9 mouse cellular contexts compared by ENCODE assay signal in the genomic region with DNA sequence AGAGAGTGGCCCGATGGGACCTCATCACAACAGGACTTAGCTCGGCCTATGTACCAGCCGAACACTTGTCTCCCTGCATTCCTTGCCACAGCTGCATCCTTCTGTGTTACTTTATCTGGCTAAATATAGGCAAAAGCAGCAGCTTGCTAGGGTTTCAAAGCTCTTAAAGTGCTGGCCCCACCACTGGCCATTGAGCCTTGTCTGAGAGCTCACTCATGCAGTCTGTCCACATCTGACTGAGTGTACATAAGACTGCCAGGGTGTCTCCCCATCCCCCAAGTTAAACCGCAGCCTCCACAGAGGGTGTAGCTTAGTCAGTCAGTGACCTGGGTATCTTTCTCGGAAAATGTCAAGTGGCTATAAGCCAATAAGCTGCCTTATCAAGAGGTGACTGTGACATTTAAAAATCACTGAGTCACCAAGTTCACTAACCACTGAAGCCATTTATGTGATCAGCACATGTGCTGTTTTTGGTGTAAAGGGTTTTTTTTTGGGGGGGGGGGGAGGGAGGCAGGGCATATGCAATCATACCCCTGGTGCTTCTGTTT. TPM values are rescaled to one million over a fixed set of nuclear protein-coding genes. Genes with fewer than 3 reads are reported as not detected.
DNase-seq lines count a peak whose midpoint lies in the region; ATAC-seq and TF ChIP-seq lines count a peak whose summit lies in the region.
"Had no signal": no experiment of that assay in that cellular context is flagged by ENCODE, and none has a peak within 500 bp of the region (broad histone marks: within the 10 kb centered on the region; RNA-seq: fewer than 3 reads in every experiment).

No protein-coding gene starts in this region.

- no peak for TF ChIP-seq CTCF in lung, postnatal 0 days (IDR thresholded peaks at IDR 0.05)
- no peak for TF ChIP-seq CTCF in small intestine, adult 2 months (IDR thresholded peaks at IDR 0.05; ENCODE audit: extremely low read depth, insufficient read length, insufficient replicate concordance, low read depth, low read length)

- DNase-seq in lung, postnatal 0 days (ENCODE audit: low spot score) = peak; percentile 24
- no peak for DNase-seq in lung, postnatal 25 days (ENCODE audit: low spot score)
- DNase-seq in adrenal gland, adult 8-10 months = peak; percentile 73
- DNase-seq in induced T-regulatory cell, adult 2 months (ENCODE audit: low read depth) = peak; percentile 95
- DNase-seq in thymus, postnatal 10 days (ENCODE audit: low spot score in 2 of 2) = no peak
- no peak for DNase-seq in layer of hippocampus, adult 11-12 months (ENCODE audit: low spot score)
- DNase-seq in spleen, postnatal 10 days (ENCODE audit: low spot score in 2 of 2) = no peak

- ATAC-seq in lung, postnatal 0 days = peak; percentile 50

- no peaks in the 10 kb centered on the region for H3K27me3 ChIP-seq in lung, postnatal 0 days (replicated peaks; ENCODE audit: insufficient read depth, low read length)
- no peaks in the 10 kb centered on the region for H3K27me3 ChIP-seq in small intestine, adult 2 months (ENCODE audit: control insufficient read depth, insufficient read depth, low read length)
- H3K27me3 ChIP-seq: hindbrain, embryonic 15.5 days had no signal

- 39% methylated on average over 5 of the region's 5 CpGs for WGBS in lung, postnatal 0 days
- 41% methylated on average over 5 of the region's 5 CpGs for WGBS in small intestine, adult 2 months

- no peak for TF ChIP-seq POLR2A in small intestine, adult 2 months (IDR thresholded peaks at IDR 0.05; ENCODE audit: low read depth, low read length)

- H3K9ac ChIP-seq in lung, postnatal 0 days (replicated peaks; ENCODE audit: low read depth) = no peak overlapping the region
- H3K9ac ChIP-seq: hindbrain, embryonic 15.5 days had no signal

- H3K27ac ChIP-seq in lung, postnatal 0 days (ENCODE audit: low read length) = no peak overlapping the region
- 0 out of 2 replicates have a peak overlapping the region, but pooled peaks have one; percentile 31 for H3K27ac ChIP-seq in small intestine, adult 2 months (ENCODE audit: insufficient read depth, low read depth, low read length)
- H3K27ac ChIP-seq: hindbrain, embryonic 15.5 days had no signal

- H3K36me3 ChIP-seq in lung, postnatal 0 days (ENCODE audit: insufficient read depth, low read length) = no peaks in the 10 kb centered on the region
- no peaks in the 10 kb centered on the region for H3K36me3 ChIP-seq in small intestine, adult 2 months (ENCODE audit: control insufficient read depth, insufficient read depth, low read length)
- H3K36me3 ChIP-seq: hindbrain, embryonic 15.5 days had no signal

- TF ChIP-seq EP300 in lung, postnatal 0 days (IDR thresholded peaks at IDR 0.05) = no peak

- H3K9me3 ChIP-seq in lung, postnatal 0 days (ENCODE audit: low read length) = no peaks in the 10 kb centered on the region
- H3K9me3 ChIP-seq: hindbrain, embryonic 15.5 days had no signal

- no peaks in the 10 kb centered on the region for H3K4me1 ChIP-seq in lung, postnatal 0 days (ENCODE audit: insufficient read depth, low read depth, low read length)
- H3K4me1 ChIP-seq in small intestine, adult 2 months (ENCODE audit: control insufficient read depth, insufficient read depth, insufficient read length, low read length) = no peaks in the 10 kb centered on the region
- H3K4me1 ChIP-seq: hindbrain, embryonic 15.5 days had no signal

- H3K4me3 ChIP-seq in lung, postnatal 0 days (ENCODE audit: low read depth, low read length) = no peak overlapping the region
- H3K4me3 ChIP-seq in small intestine, adult 2 months (ENCODE audit: low read depth, low read length) = no peak overlapping the region
- H3K4me3 ChIP-seq: hindbrain, embryonic 15.5 days had no signal

- no peak overlapping the region for H3K4me2 ChIP-seq in lung, postnatal 0 days (replicated peaks; ENCODE audit: low read depth, low read length)
- H3K4me2 ChIP-seq: hindbrain, embryonic 15.5 days had no signal

RNA-seq across cellular contexts. Expression of gene Neb, which starts 59.2 kb away (rescaled TPM):
- polyA plus RNA-seq in lung, postnatal 0 days (2015; fragmentation: Nextera tagmentation; extraction: Ambion mirVana) = 1.8 and 2.3 TPM in 2 replicates
- total RNA-seq in adrenal gland, adult 8-10 months (2022) = 10 to 100 TPM in 1 of 4 experiments, 1 to 10 TPM in 1, under 1 TPM in 2; 0.32 to 10.3 (median 2.4) TPM
- 0.13 and 0.23 TPM in 2 replicates for polyA plus RNA-seq in small intestine, adult 2 months (2012; rRNA removed)

Comparison
In these comparisons a context has a peak if more than half of its experiments do, and no peak if none do; other contexts are left out.
1. DNase-seq: peak in lung, postnatal 0 days (single experiment), adrenal gland, adult 8-10 months (single experiment) and induced T-regulatory cell, adult 2 months (single experiment); none in lung, postnatal 25 days (single experiment), thymus, postnatal 10 days (0 of 2), layer of hippocampus, adult 11-12 months (single experiment) and spleen, postnatal 10 days (0 of 2).